Mouse (Mus musculus) heart, adult 8-10 months (tissue): ENCODE results near the gene Olfr853. TPM values are rescaled to one million over a fixed set of nuclear protein-coding genes. Genes with fewer than 3 reads are reported as not detected.

Source experiments
- DNase-seq: peaks from one replicate; pipeline ENCODE4 v3.0.0; 2022; ENCODE audit warnings: low spot score
- total RNA-seq, 4 experiments: library from RNA; stranded (reverse); gene quantifications; 2 replicates each; pipeline ENCODE4 v1.2.4; 2022

The Olfr853 gene
- total RNA-seq, result not detected

DNA sequence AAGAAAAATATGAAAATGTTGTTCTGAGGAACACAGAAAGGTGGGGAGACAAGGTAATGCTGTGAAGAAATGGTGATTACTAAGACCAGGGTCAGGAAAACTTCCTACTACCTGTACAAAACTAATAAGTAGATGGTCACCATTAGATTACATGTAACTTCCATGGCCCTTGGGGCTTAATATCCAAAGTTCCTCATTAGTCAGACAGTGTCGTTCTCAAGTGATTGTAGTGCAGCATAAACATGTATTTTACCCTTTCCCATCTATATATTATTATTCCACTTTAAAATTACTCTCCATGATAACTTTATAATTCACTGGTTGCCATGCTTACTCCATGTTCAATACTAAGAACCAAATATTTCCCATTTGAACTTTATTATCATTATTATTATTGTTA is at the start of gene Olfr853:
Olfr853 (minus strand) TSS at position 101 of the 400 bp plus-strand sequence.
- no peak for DNase-seq

- no peak for DNase-seq
Observed at GRCm38 (mm10) chr9:19582317-19582716, 41.4 kb upstream of the Olfr853 start, which contains the start of gene Olfr855. Gene Olfr855, plus strand, starts transcription at chr9:19582617.

GRCm38 (mm10) chr9:19567282-19567681 is 26.4 kb upstream of the Olfr853 start, which contains the start of gene Olfr854:
Gene Olfr854, minus strand, starts transcription at chr9:19567382.
- no peak for DNase-seq

GRCm38 (mm10) chr9:19492995-19493394 is 47.9 kb downstream of the Olfr853 start, which contains the start of gene Olfr851:
Gene Olfr851, plus strand, starts transcription at chr9:19493295.
- DNase-seq, result no peak

Other genes starting within 250 kb of the Olfr853 start
- not detected for gene Olfr844, start 224.7 kb downstream of the Olfr853 start, total RNA-seq
- not detected for gene Olfr845, start 204.6 kb downstream of the Olfr853 start, total RNA-seq
- not detected for gene Olfr846, start 177.1 kb downstream of the Olfr853 start, total RNA-seq
- gene Olfr847, start 162.4 kb downstream of the Olfr853 start, total RNA-seq, result not detected
- gene Olfr849, start 100.8 kb downstream of the Olfr853 start, total RNA-seq, result not detected
- not detected for gene Olfr850, start 62.8 kb downstream of the Olfr853 start, total RNA-seq
- gene Olfr851, start 47.8 kb downstream of the Olfr853 start, total RNA-seq, result under 1 TPM in 1 of 4 experiments, not detected in 3; 0.03 TPM
- not detected for gene Olfr854, start 26.3 kb upstream of the Olfr853 start, total RNA-seq
- not detected for gene Olfr855, start 41.5 kb upstream of the Olfr853 start, total RNA-seq
- gene Zfp317, start 81.0 kb upstream of the Olfr853 start, total RNA-seq, result 10 to 100 TPM; 13.3 to 14.7 (median 13.7) TPM
- gene Olfr857, start 168.4 kb upstream of the Olfr853 start, total RNA-seq, result not detected
- gene Olfr58, start 239.2 kb upstream of the Olfr853 start, total RNA-seq, result not detected